Mouse (Mus musculus) cerebellum, postnatal 4 days (tissue): ENCODE data around the gene Map6d1.

Experiments used
- DNase-seq, 2 experiments: peaks; one replicate each; pipeline ENCODE4 v3.0.0; 2022; ENCODE audit warnings: low spot score in 2 of 2, mixed read lengths in 1 of 2

Map6d1 gene

GRCm38 (mm10) chr16:20191161-20191882 is 49.8 kb downstream of the Map6d1 start:
- no peak for DNase-seq

GRCm38 (mm10) chr16:20185368-20185767 is 55.8 kb downstream of the Map6d1 start:
- no peak for DNase-seq
